Mouse (Mus musculus): ENCODE measurements around the gene Eml1. TPM values are rescaled to one million over a fixed set of nuclear protein-coding genes. Genes with fewer than 3 reads are reported as not detected.
A peak's percentile ranks its signal among the peaks of the same experiment; 100 is the strongest.

The Eml1 gene
- 4.9 and 6.4 TPM in 2 replicates for polyA plus RNA-seq (2012; rRNA removed)

DNA sequence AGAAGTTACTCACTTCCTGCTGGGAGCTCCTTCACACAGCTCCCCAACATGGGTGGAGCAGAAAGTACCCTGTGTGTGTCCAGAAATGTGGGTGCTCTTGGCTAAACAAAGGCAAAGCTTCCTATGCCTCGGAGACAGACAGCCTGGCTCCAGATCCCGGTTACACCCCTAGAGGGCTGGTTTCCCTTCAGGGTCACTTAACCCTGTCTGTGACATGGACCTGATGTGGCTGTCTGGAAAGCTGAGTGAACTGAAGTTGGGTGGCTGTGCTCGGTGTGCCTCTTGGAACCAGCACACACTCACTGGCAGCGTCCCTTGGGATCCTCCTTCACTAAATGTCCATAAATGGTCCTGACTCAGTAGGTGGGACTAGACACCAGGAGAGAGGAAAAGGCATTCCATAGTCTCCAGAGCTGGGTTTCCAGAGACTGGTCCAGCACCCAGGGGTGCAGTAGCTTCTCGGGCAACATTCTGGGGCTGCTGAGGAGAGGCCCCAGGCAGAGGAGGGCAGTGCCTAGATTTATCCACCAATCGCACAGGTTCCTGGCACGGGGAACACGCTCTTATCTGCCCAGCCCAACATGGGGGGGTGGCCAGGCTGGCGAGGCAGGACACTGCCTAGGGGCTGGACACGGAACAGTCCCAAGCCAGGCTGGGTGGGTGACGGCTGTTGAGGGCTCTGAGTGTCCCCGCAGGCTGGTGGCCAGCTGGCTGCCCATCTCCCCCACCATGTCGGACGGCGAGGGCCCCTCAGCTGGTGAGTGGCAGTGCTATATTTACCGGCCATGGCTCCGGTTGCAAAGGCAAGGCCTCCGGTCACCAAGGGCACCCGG lies at the start of gene Eml1:
TSS of gene Eml1 (plus strand) at position 362 of the 833 bp plus-strand sequence.
- Histone ChIP-seq H3K27me3 (ENCODE audit: control insufficient read depth, insufficient read depth, low read length) (no peaks in the 10 kb centered on the region), H3K27ac (ENCODE audit: control insufficient read depth, insufficient read depth, low read length) (no peak within 1 kb of the TSS), H3K4me1 (replicated peaks; ENCODE audit: control insufficient read depth, insufficient read depth, low read length) (no peaks in the 10 kb centered on the region), H3K36me3 (ENCODE audit: control insufficient read depth, insufficient read depth, low read length) (no peaks in the 10 kb centered on the region), H3K4me3 (ENCODE audit: control insufficient read depth, insufficient read depth, low read length) (no peak within 1 kb of the TSS)
- TF ChIP-seq POLR2A (IDR thresholded peaks at IDR 0.05; ENCODE audit: control insufficient read depth, extremely low read depth, insufficient read depth, low read length, poor library complexity), result no peak
- no peak for TF ChIP-seq CTCF (IDR thresholded peaks at IDR 0.05; ENCODE audit: borderline replicate concordance, control insufficient read depth, extremely low read depth, insufficient read depth, low read length, poor library complexity)
- WGBS, result 63% methylated on average over 19 of the region's 19 CpGs
- DNase-seq, result no peak

DNA sequence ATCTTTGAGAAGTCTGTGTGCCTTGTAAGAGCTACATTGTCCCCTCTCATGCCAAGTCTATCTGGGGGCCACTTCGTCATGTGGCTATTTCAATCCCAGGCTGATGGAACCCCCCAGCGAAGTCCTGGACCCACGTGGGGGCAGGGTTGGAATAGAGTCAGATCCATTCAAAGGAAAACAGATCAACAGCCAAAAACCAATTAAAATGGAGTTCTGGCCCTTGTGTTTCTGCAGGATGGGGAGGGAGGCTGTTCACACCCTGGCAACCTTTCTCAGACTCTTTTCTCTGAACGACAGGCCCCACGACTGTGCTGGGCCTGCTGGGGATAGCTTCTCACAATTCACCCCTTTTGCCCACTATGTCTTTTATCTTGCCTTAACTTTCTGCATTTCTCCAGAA lies 44.4 kb upstream of the Eml1 start:
- 59% methylated on average over 5 of the region's 5 CpGs for WGBS
- Histone ChIP-seq H3K36me3 (ENCODE audit: control insufficient read depth, insufficient read depth, low read length) (no peaks in the 10 kb centered on the region), H3K27ac (ENCODE audit: control insufficient read depth, insufficient read depth, low read length) (no peak overlapping the region), H3K27me3 (ENCODE audit: control insufficient read depth, insufficient read depth, low read length) (peaks cover 2% of the 10 kb centered on the region; the same call in 1 of the 2 replicates), H3K4me1 (replicated peaks; ENCODE audit: control insufficient read depth, insufficient read depth, low read length) (peaks cover 3% of the 10 kb centered on the region; the same call in 1 of the 2 replicates), H3K4me3 (ENCODE audit: control insufficient read depth, insufficient read depth, low read length) (no peak overlapping the region)
- no peak for DNase-seq
- TF ChIP-seq CTCF (IDR thresholded peaks at IDR 0.05; ENCODE audit: borderline replicate concordance, control insufficient read depth, extremely low read depth, insufficient read depth, low read length, poor library complexity) (no peak), POLR2A (IDR thresholded peaks at IDR 0.05; ENCODE audit: control insufficient read depth, extremely low read depth, insufficient read depth, low read length, poor library complexity) (no peak)

DNA sequence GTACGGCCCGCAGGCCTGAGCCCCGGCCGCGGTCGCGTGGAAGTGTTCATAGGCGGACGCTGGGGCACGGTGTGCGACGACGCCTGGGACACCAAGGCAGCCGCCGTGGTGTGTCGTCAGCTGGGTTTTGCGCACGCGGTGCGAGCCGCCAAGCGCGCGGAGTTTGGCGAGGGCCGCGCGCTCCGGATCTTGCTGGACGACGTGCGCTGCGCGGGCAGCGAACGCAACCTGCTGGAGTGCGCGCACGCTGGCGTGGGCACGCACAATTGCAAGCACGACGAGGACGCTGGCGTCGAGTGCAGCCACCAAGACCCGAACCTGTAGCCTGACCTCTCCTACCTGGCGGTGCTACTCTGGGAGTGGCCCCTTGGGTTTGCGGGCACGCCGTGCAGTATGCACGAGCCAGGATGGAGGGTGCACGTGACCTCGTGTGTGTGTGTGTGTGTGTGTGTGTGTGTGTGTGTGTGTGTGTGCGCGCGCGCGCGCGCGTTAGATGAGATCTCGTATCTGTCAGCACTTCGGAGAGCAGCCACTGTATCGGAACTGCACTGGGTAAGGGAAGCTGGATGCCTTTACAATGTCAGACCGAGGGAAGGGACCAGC lies 42.8 kb upstream of the Eml1 start:
- TF ChIP-seq POLR2A (IDR thresholded peaks at IDR 0.05; ENCODE audit: control insufficient read depth, extremely low read depth, insufficient read depth, low read length, poor library complexity) (no peak), CTCF (IDR thresholded peaks at IDR 0.05; ENCODE audit: borderline replicate concordance, control insufficient read depth, extremely low read depth, insufficient read depth, low read length, poor library complexity) (no peak)
- peaks cover 2% of the 10 kb centered on the region; the same call in 1 of the 2 replicates for H3K27me3 ChIP-seq (ENCODE audit: control insufficient read depth, insufficient read depth, low read length)
- peaks cover 3% of the 10 kb centered on the region; the same call in 1 of the 2 replicates for H3K4me1 ChIP-seq (replicated peaks; ENCODE audit: control insufficient read depth, insufficient read depth, low read length)
- H3K27ac ChIP-seq (ENCODE audit: control insufficient read depth, insufficient read depth, low read length), result no peak overlapping the region
- DNase-seq, result no peak
- H3K36me3 ChIP-seq (ENCODE audit: control insufficient read depth, insufficient read depth, low read length), result no peaks in the 10 kb centered on the region
- 4% methylated on average over 66 of the region's 66 CpGs for WGBS
- no peak overlapping the region for H3K4me3 ChIP-seq (ENCODE audit: control insufficient read depth, insufficient read depth, low read length)

DNA sequence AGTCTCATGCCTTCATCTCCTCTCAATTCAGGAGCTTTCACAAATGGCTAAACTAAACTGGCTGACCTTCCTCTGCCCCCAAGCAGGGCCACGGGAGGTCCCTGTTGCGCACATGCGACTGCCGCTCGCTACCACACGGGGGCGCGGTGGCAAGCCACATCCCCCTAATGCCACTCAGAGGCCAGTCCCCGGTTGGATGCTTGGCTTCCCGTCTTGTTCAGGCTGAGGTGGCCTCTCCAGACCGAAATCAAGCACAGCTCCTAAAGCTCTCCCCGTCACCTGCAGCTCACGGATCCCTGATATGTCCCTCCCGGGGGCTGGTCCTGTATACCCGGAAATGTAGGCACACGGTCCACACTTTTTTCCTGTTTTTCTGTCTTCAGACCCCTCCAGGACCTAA lies 37.7 kb upstream of the Eml1 start:
- no peak overlapping the region for H3K27ac ChIP-seq (ENCODE audit: control insufficient read depth, insufficient read depth, low read length)
- DNase-seq, result peak; percentile 80
- H3K4me1 ChIP-seq (replicated peaks; ENCODE audit: control insufficient read depth, insufficient read depth, low read length), result peaks cover 17% of the 10 kb centered on the region
- no peaks in the 10 kb centered on the region for H3K36me3 ChIP-seq (ENCODE audit: control insufficient read depth, insufficient read depth, low read length)
- H3K4me3 ChIP-seq (ENCODE audit: control insufficient read depth, insufficient read depth, low read length), result peak overlapping the region; percentile 41
- peaks cover 3% of the 10 kb centered on the region; the same call in 1 of the 2 replicates for H3K27me3 ChIP-seq (ENCODE audit: control insufficient read depth, insufficient read depth, low read length)
- WGBS, result under 1% methylated on average over 16 of the region's 16 CpGs
- TF ChIP-seq POLR2A (IDR thresholded peaks at IDR 0.05; ENCODE audit: control insufficient read depth, extremely low read depth, insufficient read depth, low read length, poor library complexity) (no peak), CTCF (IDR thresholded peaks at IDR 0.05; ENCODE audit: borderline replicate concordance, control insufficient read depth, extremely low read depth, insufficient read depth, low read length, poor library complexity) (peak; percentile 96)

DNA sequence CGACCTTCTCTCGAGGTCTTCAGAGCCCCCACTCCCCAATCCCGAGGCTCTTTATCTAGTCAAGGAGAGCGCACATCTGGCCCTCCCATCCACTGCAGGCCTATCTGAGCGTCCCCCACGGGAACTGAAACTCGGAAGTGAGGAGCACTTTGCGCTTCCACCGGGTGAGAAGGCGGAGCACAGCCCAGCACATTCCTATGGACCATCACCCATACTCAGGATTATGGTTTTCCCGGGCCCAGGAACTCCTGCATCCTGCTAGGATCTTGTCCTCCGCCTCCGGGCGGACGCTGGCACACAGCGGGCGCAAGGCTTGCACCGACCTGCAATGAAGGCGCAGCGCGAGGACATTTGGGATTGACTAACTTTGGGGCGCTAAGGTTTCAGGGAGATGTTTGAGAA lies 37.3 kb upstream of the Eml1 start:
- H3K36me3 ChIP-seq (ENCODE audit: control insufficient read depth, insufficient read depth, low read length), result no peaks in the 10 kb centered on the region
- peak overlapping the region; percentile 41 for H3K4me3 ChIP-seq (ENCODE audit: control insufficient read depth, insufficient read depth, low read length)
- H3K4me1 ChIP-seq (replicated peaks; ENCODE audit: control insufficient read depth, insufficient read depth, low read length), result peaks cover 16% of the 10 kb centered on the region
- TF ChIP-seq POLR2A (IDR thresholded peaks at IDR 0.05; ENCODE audit: control insufficient read depth, extremely low read depth, insufficient read depth, low read length, poor library complexity) (no peak), CTCF (IDR thresholded peaks at IDR 0.05; ENCODE audit: borderline replicate concordance, control insufficient read depth, extremely low read depth, insufficient read depth, low read length, poor library complexity) (no peak)
- DNase-seq, result no peak
- no peak overlapping the region for H3K27ac ChIP-seq (ENCODE audit: control insufficient read depth, insufficient read depth, low read length)
- peaks cover 2% of the 10 kb centered on the region; the same call in 1 of the 2 replicates for H3K27me3 ChIP-seq (ENCODE audit: control insufficient read depth, insufficient read depth, low read length)
- under 1% methylated on average over 22 of the region's 22 CpGs for whole genome bisulfite sequencing

DNA sequence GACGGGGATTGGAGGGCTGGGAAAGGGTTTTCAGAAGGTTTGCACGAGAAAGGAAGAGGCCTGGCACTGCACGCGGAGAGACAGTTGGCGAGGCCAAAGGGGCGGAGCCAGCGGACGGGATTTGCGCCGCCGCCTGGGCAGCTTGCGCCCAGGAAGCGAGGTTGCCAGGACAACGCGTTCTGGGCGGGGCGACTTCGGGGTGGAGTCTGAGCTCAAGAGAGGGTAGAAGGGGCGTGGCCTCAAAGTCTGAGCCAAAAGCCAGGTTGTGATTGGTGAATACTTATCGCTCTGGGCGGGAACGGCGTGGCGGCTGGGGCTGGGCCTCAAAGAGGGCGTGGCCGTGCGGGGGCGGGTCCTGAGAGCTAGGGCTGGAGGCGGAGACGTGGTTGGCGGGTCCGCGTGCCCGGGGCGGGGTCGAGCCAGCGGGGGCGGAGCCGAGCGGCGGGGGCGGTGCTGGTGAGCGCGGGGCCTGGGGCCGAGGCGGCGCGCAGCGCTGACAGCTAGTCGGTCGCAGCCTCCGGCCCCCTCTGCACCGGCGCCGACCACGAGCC lies 36.8 kb upstream of the Eml1 start, which contains the start of gene Cyp46a1:
TSS of gene Cyp46a1 (plus strand) at position 487 of the 551 bp plus-strand sequence.
- DNase-seq, result peak; percentile 90
- H3K4me1 ChIP-seq (replicated peaks; ENCODE audit: control insufficient read depth, insufficient read depth, low read length), result peaks cover 19% of the 10 kb centered on the region
- H3K27me3 ChIP-seq (ENCODE audit: control insufficient read depth, insufficient read depth, low read length), result peaks cover 2% of the 10 kb centered on the region; the same call in 1 of the 2 replicates
- WGBS, result under 1% methylated on average over 47 of the region's 56 CpGs
- no peak within 1 kb of the TSS for H3K27ac ChIP-seq (ENCODE audit: control insufficient read depth, insufficient read depth, low read length)
- peak within 1 kb of the TSS; percentile 41 for H3K4me3 ChIP-seq (ENCODE audit: control insufficient read depth, insufficient read depth, low read length)
- TF ChIP-seq POLR2A (IDR thresholded peaks at IDR 0.05; ENCODE audit: control insufficient read depth, extremely low read depth, insufficient read depth, low read length, poor library complexity), result 0 out of 2 replicates have a peak, but pooled peaks have one; percentile 46
- 0 out of 2 replicates have a peak, but pooled peaks have one; percentile 10 for TF ChIP-seq CTCF (IDR thresholded peaks at IDR 0.05; ENCODE audit: borderline replicate concordance, control insufficient read depth, extremely low read depth, insufficient read depth, low read length, poor library complexity)
- no peaks in the 10 kb centered on the region for H3K36me3 ChIP-seq (ENCODE audit: control insufficient read depth, insufficient read depth, low read length)
